Mouse (Mus musculus) liver, adult 2 months (tissue): ENCODE measurements at regions not wholly inside any gene's neighbourhood (a gene's known extent, or its start where the extent isn't known, plus 50 kb on each side); places are given as distances from the start of the nearest gene placed in this dataset.
A peak's percentile ranks its signal among the peaks of the same experiment; 100 is the strongest.

ENCODE experiments used
- DNase-seq: peaks from one replicate; pipeline ENCODE4 v3.0.0-alpha.2; 2011; ENCODE audit warnings: low read depth, low spot score; ENCODE audit errors: extremely low read depth
- H3K27ac ChIP-seq: fragments of 200-500 bp; replicated peaks from 2 replicates; pipeline ENCODE4 v1.5.1; 2012; ENCODE audit warnings: low read depth, mild to moderate bottlenecking, control low read depth, inconsistent platforms, low read length; ENCODE audit not compliant: insufficient read depth
- H3K27me3 ChIP-seq: fragments of 200-500 bp; 2 replicates; pipeline ENCODE4 v1.6.1; 2012; ENCODE audit warnings: mild to moderate bottlenecking, moderate library complexity, low read length, inconsistent platforms; ENCODE audit not compliant: control insufficient read depth, insufficient read depth
- H3K36me3 ChIP-seq: fragments of 200-500 bp; 2 replicates; pipeline ENCODE4 v1.6.1; 2012; ENCODE audit warnings: low read length, inconsistent platforms; ENCODE audit not compliant: control insufficient read depth, insufficient read depth
- H3K4me1 ChIP-seq: fragments of 200-500 bp; 2 replicates; pipeline ENCODE4 v1.6.1; 2011; ENCODE audit warnings: low read length; ENCODE audit not compliant: control insufficient read depth, insufficient read depth
- H3K4me3 ChIP-seq: fragments of 200-500 bp; 2 replicates; pipeline ENCODE4 v1.5.1; 2011; ENCODE audit warnings: low read depth, mild to moderate bottlenecking, control low read depth, low read length, moderate library complexity; ENCODE audit not compliant: insufficient read depth
- H3K79me2 ChIP-seq: fragments of 200-500 bp; 2 replicates; pipeline ENCODE4 v1.6.1; 2012; ENCODE audit warnings: inconsistent platforms, mild to moderate bottlenecking, low read length, moderate library complexity; ENCODE audit not compliant: control insufficient read depth, insufficient read depth
- H3K9ac ChIP-seq: fragments of 200-500 bp; 2 replicates; pipeline ENCODE4 v1.6.1; 2012; ENCODE audit warnings: low read depth, mild to moderate bottlenecking, control low read depth, inconsistent platforms, low read length
- CTCF ChIP-seq: fragments of 200-500 bp; IDR thresholded peaks from 2 replicates; pipeline ENCODE4 v1.5.1; 2011; ENCODE audit warnings: low read depth, low read length, control low read depth
- POLR2A ChIP-seq: fragments of 200-500 bp; IDR thresholded peaks from 2 replicates; pipeline ENCODE4 v1.6.1; 2011; ENCODE audit warnings: low read length, control low read depth; ENCODE audit not compliant: insufficient read depth; ENCODE audit errors: extremely low read depth
- WGBS: fragments of 180-500 bp; shearing (Covaris S2); methylation state at CpG from one replicate; pipeline ENCODE4 v1.1.7; 2018; 5-methylcytosine and 5-hydroxymethylcytosine counted together

- Histone ChIP-seq H3K9ac (no peak overlapping the region), H3K4me3 (no peak overlapping the region), H3K4me1 (no peaks in the 10 kb centered on the region; the same call in 1 of the 2 replicates), H3K27me3 (no peaks in the 10 kb centered on the region), H3K79me2 (no peaks in the 10 kb centered on the region), H3K36me3 (no peaks in the 10 kb centered on the region), H3K27ac (no peak overlapping the region)
- TF ChIP-seq CTCF: no peak
- no peak for TF ChIP-seq POLR2A
- DNase-seq: no peak
- 70% methylated on average over 7 of the region's 7 CpGs for WGBS
Measured at GRCm38 (mm10) chr4:7559867-7560832, 678.7 kb downstream of the Car8 start.

GRCm38 (mm10) chr4:7558721-7559120 lies 680.1 kb downstream of the Car8 start:
- H3K9ac ChIP-seq: no peak overlapping the region
- H3K27ac ChIP-seq: no peak overlapping the region
- H3K4me1 ChIP-seq: no peaks in the 10 kb centered on the region; the same call in 1 of the 2 replicates
- H3K79me2 ChIP-seq: no peaks in the 10 kb centered on the region
- no peaks in the 10 kb centered on the region for H3K27me3 ChIP-seq
- WGBS: 53% methylated on average over 2 of the region's 2 CpGs
- peak; percentile 46 for DNase-seq
- no peaks in the 10 kb centered on the region for H3K36me3 ChIP-seq
- H3K4me3 ChIP-seq: no peak overlapping the region
- TF ChIP-seq CTCF: no peak
- TF ChIP-seq POLR2A: no peak

- no peak overlapping the region for H3K9ac ChIP-seq
- WGBS: 95% methylated on average over 4 of the region's 4 CpGs
Measured at GRCm38 (mm10) chr4:7534301-7534700, 704.5 kb downstream of the Car8 start.

DNA sequence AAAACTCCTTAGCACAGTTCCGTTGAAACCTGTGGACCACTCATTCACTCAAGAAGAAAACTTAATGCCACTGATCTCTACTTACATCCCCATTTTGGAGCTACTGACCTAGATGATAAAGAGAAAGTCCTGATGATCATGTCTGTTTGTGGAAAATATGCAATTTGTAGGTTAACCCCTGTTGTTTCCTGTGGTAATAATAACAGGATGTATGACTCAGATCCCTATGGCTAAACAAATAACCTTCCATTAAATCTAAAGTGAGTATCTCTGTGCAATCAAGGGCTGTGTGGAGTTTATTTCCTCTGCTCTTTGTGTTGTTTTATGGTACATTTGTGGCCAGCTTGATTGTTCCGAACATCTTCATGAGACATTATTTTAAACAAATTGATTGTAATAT lies 711.1 kb downstream of the Car8 start:
- H3K9ac ChIP-seq: no peak overlapping the region
- no peak for TF ChIP-seq POLR2A
- TF ChIP-seq CTCF: no peak
- H3K4me3 ChIP-seq: no peak overlapping the region
- H3K27ac ChIP-seq: no peak overlapping the region
- no peaks in the 10 kb centered on the region for H3K36me3 ChIP-seq
- WGBS: 77% methylated on average over 2 of the region's 2 CpGs
- H3K27me3 ChIP-seq: no peaks in the 10 kb centered on the region
- DNase-seq: no peak
- no peaks in the 10 kb centered on the region for H3K4me1 ChIP-seq
- H3K79me2 ChIP-seq: no peaks in the 10 kb centered on the region

More at GRCm38 (mm10) chr4:7534301-7534700, 704.5 kb downstream of the Car8 start:
- Histone ChIP-seq H3K4me1 (no peaks in the 10 kb centered on the region), H3K27me3 (no peaks in the 10 kb centered on the region), H3K27ac (no peak overlapping the region), H3K79me2 (no peaks in the 10 kb centered on the region), H3K36me3 (no peaks in the 10 kb centered on the region), H3K4me3 (no peak overlapping the region)
- no peak for DNase-seq
- TF ChIP-seq CTCF: no peak
- no peak for TF ChIP-seq POLR2A

DNA sequence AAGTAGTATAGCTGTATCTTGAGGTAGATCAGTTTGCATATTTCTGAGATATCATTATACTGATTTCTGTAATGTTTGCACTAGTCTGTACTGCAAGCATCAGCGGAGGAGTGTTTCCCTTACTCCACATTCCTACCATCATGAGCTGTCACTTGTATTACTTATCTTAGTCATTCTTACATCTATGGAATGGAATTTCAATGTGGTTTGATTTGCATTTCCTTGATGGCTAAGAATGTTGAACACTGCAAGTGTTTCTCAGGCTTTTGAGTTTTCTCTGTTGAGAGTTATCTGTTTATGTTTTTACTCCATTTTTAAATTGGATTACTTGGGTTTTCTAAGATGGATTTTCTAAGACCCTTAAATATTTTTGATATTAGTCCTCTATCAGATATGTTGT lies 725.8 kb downstream of the Car8 start:
- no peak for DNase-seq
- Histone ChIP-seq H3K27ac (no peak overlapping the region), H3K79me2 (no peaks in the 10 kb centered on the region), H3K27me3 (no peaks in the 10 kb centered on the region), H3K36me3 (no peaks in the 10 kb centered on the region), H3K4me1 (no peaks in the 10 kb centered on the region), H3K9ac (no peak overlapping the region), H3K4me3 (no peak overlapping the region)
- 69% methylated on average over 1 of the region's 1 CpGs for WGBS
- TF ChIP-seq CTCF (no peak), POLR2A (no peak)

DNA sequence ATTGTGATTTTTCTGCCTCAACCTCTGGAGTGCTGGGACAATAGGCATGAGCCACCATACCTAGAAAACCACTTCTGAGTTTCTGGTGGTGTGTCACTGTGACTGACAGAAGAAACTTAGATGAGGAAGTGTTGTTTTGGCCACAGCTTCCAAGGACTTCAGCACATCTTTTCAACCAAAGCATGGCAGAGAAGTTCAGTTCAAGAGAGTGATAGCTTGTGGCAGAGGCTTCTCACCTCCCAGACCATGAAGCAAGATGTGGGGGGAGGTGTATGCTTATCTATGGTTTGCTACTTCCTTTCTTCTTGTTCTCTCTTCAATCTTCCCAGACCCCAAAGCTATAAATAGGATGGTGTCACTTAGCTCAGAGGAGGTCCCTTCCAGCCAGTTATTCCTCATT lies 753.3 kb downstream of the Car8 start:
- DNase-seq: no peak
- Histone ChIP-seq H3K79me2 (no peaks in the 10 kb centered on the region), H3K9ac (no peak overlapping the region), H3K27ac (no peak overlapping the region), H3K4me1 (no peaks in the 10 kb centered on the region), H3K27me3 (no peaks in the 10 kb centered on the region), H3K36me3 (no peaks in the 10 kb centered on the region), H3K4me3 (no peak overlapping the region)
- TF ChIP-seq CTCF (no peak), POLR2A (no peak)
